In the genomic region with DNA sequence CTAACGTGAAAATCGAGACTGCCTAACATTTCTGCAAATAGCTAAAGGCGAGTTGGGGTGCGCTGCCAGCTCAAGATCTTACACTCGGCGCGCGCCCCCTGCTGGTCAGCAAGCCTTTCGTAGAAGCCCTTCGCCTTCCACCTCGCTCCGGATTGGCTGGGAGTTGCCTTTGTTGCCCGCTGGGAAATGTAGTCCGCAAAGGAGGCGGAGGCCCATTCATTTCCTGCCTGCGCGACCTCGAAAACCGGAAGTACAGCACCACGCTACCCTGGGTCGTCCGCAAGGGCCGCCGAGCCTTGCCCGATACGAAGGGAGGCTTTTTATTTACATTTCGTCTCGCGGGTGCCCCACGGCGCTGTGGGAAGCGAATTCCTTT, we compare ENCODE assay signal across 7 mouse cellular contexts. TPM values are rescaled to one million over a fixed set of nuclear protein-coding genes. Genes with fewer than 3 reads are reported as not detected.
A peak's percentile ranks its signal among the peaks of the same experiment; 100 is the strongest.
DNase-seq lines count a peak whose midpoint lies in the region; ATAC-seq lines count a peak whose summit lies in the region.

No protein-coding gene starts in this region.

- H3K36me3 ChIP-seq in intestine, embryonic 15.5 days = peaks cover 13% of the 10 kb centered on the region; the same call in 1 of the 2 replicates
- H3K36me3 ChIP-seq in midbrain, embryonic 10.5 days = peaks cover 35% of the 10 kb centered on the region

- H3K4me3 ChIP-seq in intestine, embryonic 15.5 days (replicated peaks) = peak overlapping the region; percentile 69
- H3K4me3 ChIP-seq in midbrain, embryonic 10.5 days = peak overlapping the region; percentile 74

- peak overlapping the region; percentile 88 for H3K27ac ChIP-seq in intestine, embryonic 15.5 days
- peak overlapping the region; percentile 85 for H3K27ac ChIP-seq in midbrain, embryonic 10.5 days (replicated peaks)

- under 1% methylated on average over 32 of the region's 32 CpGs for WGBS in intestine, embryonic 15.5 days
- under 1% methylated on average over 32 of the region's 32 CpGs for WGBS in midbrain, embryonic 10.5 days

- no peaks in the 10 kb centered on the region for H3K9me3 ChIP-seq in intestine, embryonic 15.5 days
- H3K9me3 ChIP-seq in midbrain, embryonic 10.5 days (replicated peaks) = no peaks in the 10 kb centered on the region

- H3K4me1 ChIP-seq in intestine, embryonic 15.5 days (replicated peaks) = peaks cover 37% of the 10 kb centered on the region
- peaks cover 46% of the 10 kb centered on the region for H3K4me1 ChIP-seq in midbrain, embryonic 10.5 days

- peak overlapping the region; percentile 15; the same call in 1 of the 2 replicates for H3K9ac ChIP-seq in intestine, embryonic 15.5 days

- intact Hi-C loops in gastrocnemius, postnatal 36 days (cut with DNase I) = no loop called here
- intact Hi-C loops in left cerebral cortex, postnatal 25 days (cut with DNase I) = loop anchor here (1.0 to 5.0 kb wide), 3 partner anchors 38 to 174 kb away; partner anchors contain the start of gene Dpp9

- peak; percentile 98 for DNase-seq in adrenal gland, adult 2 months
- DNase-seq in embryo, embryonic 11.5 days (ENCODE audit: low read depth, low spot score) = peak; percentile 97
- DNase-seq in gastrocnemius, postnatal 36 days = peak; percentile 97 to 98
- DNase-seq in left cerebral cortex, postnatal 25 days (ENCODE audit: low spot score in 2 of 2) = peak; percentile 99 to 100
- DNase-seq in midbrain, embryonic 10.5 days (ENCODE audit: low spot score) = peak; percentile 99
- DNase-seq in right cerebral cortex, postnatal 4 days = peak; percentile 100

- no peaks in the 10 kb centered on the region for H3K27me3 ChIP-seq in intestine, embryonic 15.5 days (replicated peaks)
- no peaks in the 10 kb centered on the region for H3K27me3 ChIP-seq in midbrain, embryonic 10.5 days (ENCODE audit: low read depth, poor library complexity, severe bottlenecking)

- peak; percentile 93 for ATAC-seq in intestine, embryonic 15.5 days

- H3K4me2 ChIP-seq in intestine, embryonic 15.5 days (replicated peaks) = peak overlapping the region; percentile 96

RNA-seq across cellular contexts. Expression of gene Fem1a, which starts 0.8 kb away (rescaled TPM):
- 10 to 100 TPM; 27.0 to 32.4 TPM for total RNA-seq in adrenal gland, adult 2 months (2021)
- polyA plus RNA-seq in adrenal gland, adult 2 months (2012; rRNA removed) = 44.6 and 46.9 TPM in 2 replicates
- 100 to 1,000 TPM; 152 TPM for total RNA-seq in gastrocnemius, postnatal 36 days (2021)
- polyA plus RNA-seq in intestine, embryonic 15.5 days (2015; fragmentation: Nextera tagmentation; extraction: Ambion mirVana) = 12.5 and 12.8 TPM in 2 replicates
- 10 to 100 TPM; 33.5 to 34.1 TPM for total RNA-seq in left cerebral cortex, postnatal 25 days (2021)
- 11.7 and 15.1 TPM in 2 replicates for polyA plus RNA-seq in midbrain, embryonic 10.5 days (2016; fragmentation: Nextera tagmentation; extraction: Ambion mirVana)

RNA-seq across cellular contexts. Expression of gene Ticam1, which starts 20.7 kb away (rescaled TPM):
- 10 to 100 TPM; 22.7 to 29.4 TPM for total RNA-seq in adrenal gland, adult 2 months (2021)
- polyA plus RNA-seq in adrenal gland, adult 2 months (2012; rRNA removed) = 39.7 and 50.2 TPM in 2 replicates
- total RNA-seq in gastrocnemius, postnatal 36 days (2021) = 1 to 10 TPM; 2.0 to 3.2 TPM
- 11.3 and 13.3 TPM in 2 replicates for polyA plus RNA-seq in intestine, embryonic 15.5 days (2015; fragmentation: Nextera tagmentation; extraction: Ambion mirVana)
- 1 to 10 TPM; 5.2 to 5.4 TPM for total RNA-seq in left cerebral cortex, postnatal 25 days (2021)
- 2.4 and 3.1 TPM in 2 replicates for polyA plus RNA-seq in midbrain, embryonic 10.5 days (2016; fragmentation: Nextera tagmentation; extraction: Ambion mirVana)

RNA-seq across cellular contexts. Expression of gene Plin3, which starts 36.8 kb away (rescaled TPM):
- total RNA-seq in adrenal gland, adult 2 months (2021) = 100 to 1,000 TPM in 1 of 2 experiments, 10 to 100 TPM in 1; 65.9 to 101 TPM
- polyA plus RNA-seq in adrenal gland, adult 2 months (2012; rRNA removed) = 43.9 and 51.8 TPM in 2 replicates
- 10 to 100 TPM; 44.4 to 45.7 TPM for total RNA-seq in gastrocnemius, postnatal 36 days (2021)
- 153 and 195 TPM in 2 replicates for polyA plus RNA-seq in intestine, embryonic 15.5 days (2015; fragmentation: Nextera tagmentation; extraction: Ambion mirVana)
- total RNA-seq in left cerebral cortex, postnatal 25 days (2021) = 10 to 100 TPM in 1 of 2 experiments, 1 to 10 TPM in 1; 7.6 to 10.3 TPM
- 59.5 and 70.0 TPM in 2 replicates for polyA plus RNA-seq in midbrain, embryonic 10.5 days (2016; fragmentation: Nextera tagmentation; extraction: Ambion mirVana)

RNA-seq across cellular contexts. Expression of gene Dpp9, which starts 37.1 kb away (rescaled TPM):
- total RNA-seq in adrenal gland, adult 2 months (2021) = 10 to 100 TPM; 37.5 to 39.7 TPM
- 53.2 and 65.3 TPM in 2 replicates for polyA plus RNA-seq in adrenal gland, adult 2 months (2012; rRNA removed)
- 10 to 100 TPM; 31.6 to 32.2 TPM for total RNA-seq in gastrocnemius, postnatal 36 days (2021)
- 32.8 and 35.0 TPM in 2 replicates for polyA plus RNA-seq in intestine, embryonic 15.5 days (2015; fragmentation: Nextera tagmentation; extraction: Ambion mirVana)
- 10 to 100 TPM; 68.3 to 71.4 TPM for total RNA-seq in left cerebral cortex, postnatal 25 days (2021)
- polyA plus RNA-seq in midbrain, embryonic 10.5 days (2016; fragmentation: Nextera tagmentation; extraction: Ambion mirVana) = 45.6 and 46.9 TPM in 2 replicates

RNA-seq across cellular contexts. Expression of gene Arrdc5, which starts 44.2 kb away (rescaled TPM):
- not detected for total RNA-seq in adrenal gland, adult 2 months (2021)
- not detected in 2 replicates for polyA plus RNA-seq in adrenal gland, adult 2 months (2012; rRNA removed)
- total RNA-seq in gastrocnemius, postnatal 36 days (2021) = not detected
- polyA plus RNA-seq in intestine, embryonic 15.5 days (2015; fragmentation: Nextera tagmentation; extraction: Ambion mirVana) = not detected in 2 replicates
- total RNA-seq in left cerebral cortex, postnatal 25 days (2021) = not detected
- polyA plus RNA-seq in midbrain, embryonic 10.5 days (2016; fragmentation: Nextera tagmentation; extraction: Ambion mirVana) = not detected in 2 replicates

Comparison
In these comparisons a context has a peak if more than half of its experiments do, and no peak if none do; other contexts are left out.
1. Peak in every context shown above with its lines: DNase-seq, ATAC-seq, H3K4me3 ChIP-seq and H3K27ac ChIP-seq.
2. RNA of gene Fem1a, which starts 0.8 kb away (total RNA-seq): 152 TPM in gastrocnemius, postnatal 36 days; 33.5 to 34.1 TPM in left cerebral cortex, postnatal 25 days and 27.0 to 32.4 TPM in adrenal gland, adult 2 months; every median in the first group is over 4 times any median in the second.
3. RNA of gene Plin3, which starts 36.8 kb away (total RNA-seq): 65.9 to 101 TPM in adrenal gland, adult 2 months and 44.4 to 45.7 TPM in gastrocnemius, postnatal 36 days; 7.6 to 10.3 TPM in left cerebral cortex, postnatal 25 days; every median in the first group is over 4 times any median in the second.